Comparison of ENCODE assay signal across 8 mouse cellular contexts in genomic region chr14:50799502-50800259, GRCm38 (mm10). TPM values are rescaled to one million over a fixed set of nuclear protein-coding genes. Genes with fewer than 3 reads are reported as not detected.
DNase-seq lines count a peak whose midpoint lies in the region; ATAC-seq and TF ChIP-seq lines count a peak whose summit lies in the region.

No protein-coding gene starts in this region.

- no peak for TF ChIP-seq CTCF in kidney, adult 2 months (conservative IDR thresholded peaks at IDR 0.05; ENCODE audit: insufficient read depth, insufficient read length, low read depth, low read length)

- TF ChIP-seq POLR2A in kidney, adult 2 months (IDR thresholded peaks at IDR 0.05; ENCODE audit: low read depth, low read length), result no peak

- no peak overlapping the region for H3K9ac ChIP-seq in forebrain, embryonic 14.5 days (ENCODE audit: low read length)
- no peak overlapping the region for H3K9ac ChIP-seq in lung, embryonic 16.5 days (ENCODE audit: low read length)

- H3K4me2 ChIP-seq in forebrain, embryonic 14.5 days (ENCODE audit: low read length), result no peak overlapping the region
- peak overlapping the region; percentile 14; the same call in 1 of the 2 replicates for H3K4me2 ChIP-seq in lung, embryonic 16.5 days (ENCODE audit: low read depth, low read length)

- 2% methylated on average over 3 of the region's 3 CpGs for WGBS in forebrain, embryonic 14.5 days
- 4% methylated on average over 3 of the region's 3 CpGs for WGBS in kidney, adult 2 months
- WGBS in lung, embryonic 16.5 days, result 4% methylated on average over 3 of the region's 3 CpGs

- no peaks in the 10 kb centered on the region for H3K27me3 ChIP-seq in forebrain, embryonic 14.5 days (replicated peaks; ENCODE audit: control insufficient read depth, insufficient read depth, low read length)
- no peaks in the 10 kb centered on the region for H3K27me3 ChIP-seq in kidney, adult 2 months (replicated peaks; ENCODE audit: control insufficient read depth, insufficient read depth, low read length)
- no peaks in the 10 kb centered on the region for H3K27me3 ChIP-seq in lung, embryonic 16.5 days (ENCODE audit: control insufficient read depth, insufficient read depth, low read depth, low read length)

- H3K27ac ChIP-seq in forebrain, embryonic 14.5 days (ENCODE audit: low read depth, low read length), result no peak overlapping the region
- H3K27ac ChIP-seq in kidney, adult 2 months (ENCODE audit: insufficient read depth, low read depth, low read length), result no peak overlapping the region
- no peak overlapping the region for H3K27ac ChIP-seq in lung, embryonic 16.5 days (ENCODE audit: low read length)

- H3K4me1 ChIP-seq in forebrain, embryonic 14.5 days (ENCODE audit: control insufficient read depth, insufficient read depth, low read length), result no peaks in the 10 kb centered on the region
- H3K4me1 ChIP-seq in kidney, adult 2 months (ENCODE audit: control insufficient read depth, insufficient read depth, low read length), result no peaks in the 10 kb centered on the region
- H3K4me1 ChIP-seq in lung, embryonic 16.5 days (replicated peaks; ENCODE audit: control insufficient read depth, insufficient read depth, low read length), result no peaks in the 10 kb centered on the region

- ATAC-seq in forebrain, embryonic 14.5 days, result 0 out of 2 replicates have a peak, but pooled peaks have one; percentile 52
- peak; percentile 36; the same call in 1 of the 2 replicates for ATAC-seq in lung, embryonic 16.5 days (ENCODE audit: low read depth)

- peak; percentile 32 for DNase-seq in ovary, postnatal 14 days (ENCODE audit: low spot score)
- no peak for DNase-seq in ovary, adult 18-20 months (ENCODE audit: low spot score)
- DNase-seq in brain, adult 2 months (ENCODE audit: low read depth, low spot score), result peak; percentile 80
- peak; percentile 87 for DNase-seq in forebrain, embryonic 14.5 days (ENCODE audit: low spot score)
- peak; percentile 55 for DNase-seq in kidney, adult 2 months
- DNase-seq in retina, postnatal 7 days (ENCODE audit: low read depth, low spot score), result peak; percentile 50
- no peak for DNase-seq in testis, postnatal 14 days (ENCODE audit: low spot score)

- no peak overlapping the region for H3K4me3 ChIP-seq in forebrain, embryonic 14.5 days (ENCODE audit: low read depth, low read length)
- H3K4me3 ChIP-seq in kidney, adult 2 months (ENCODE audit: insufficient read depth, low read depth, low read length), result no peak overlapping the region
- no peak overlapping the region for H3K4me3 ChIP-seq in lung, embryonic 16.5 days (ENCODE audit: low read length)

- H3K36me3 ChIP-seq in forebrain, embryonic 14.5 days (ENCODE audit: control insufficient read depth, insufficient read depth, low read length), result no peaks in the 10 kb centered on the region
- no peaks in the 10 kb centered on the region for H3K36me3 ChIP-seq in kidney, adult 2 months (ENCODE audit: control insufficient read depth, insufficient read depth, low read length)
- no peaks in the 10 kb centered on the region for H3K36me3 ChIP-seq in lung, embryonic 16.5 days (ENCODE audit: control insufficient read depth, insufficient read depth, low read length)

- H3K9me3 ChIP-seq in forebrain, embryonic 14.5 days (replicated peaks; ENCODE audit: control insufficient read depth, low read length), result no peaks in the 10 kb centered on the region
- H3K9me3 ChIP-seq in lung, embryonic 16.5 days (ENCODE audit: control insufficient read depth, low read length), result no peaks in the 10 kb centered on the region

RNA-seq across cellular contexts. Expression of gene Ccnb1ip1, which starts 7.9 kb away (rescaled TPM):
- polyA plus RNA-seq in forebrain, embryonic 14.5 days (2014; fragmentation: Nextera tagmentation; extraction: Ambion mirVana), result 0.11 TPM in 1 of 2 replicates, not detected in the other
- not detected in 2 replicates for polyA plus RNA-seq in kidney, adult 2 months (2012; rRNA removed)
- polyA plus RNA-seq in lung, embryonic 16.5 days (2015; fragmentation: Nextera tagmentation; extraction: Ambion mirVana), result not detected in 2 replicates

RNA-seq across cellular contexts. Expression of gene Parp2, which starts 8.0 kb away (rescaled TPM):
- polyA plus RNA-seq in forebrain, embryonic 14.5 days (2014; fragmentation: Nextera tagmentation; extraction: Ambion mirVana), result 58.7 and 60.9 TPM in 2 replicates
- 12.0 and 12.6 TPM in 2 replicates for polyA plus RNA-seq in kidney, adult 2 months (2012; rRNA removed)
- 62.5 and 64.7 TPM in 2 replicates for polyA plus RNA-seq in lung, embryonic 16.5 days (2015; fragmentation: Nextera tagmentation; extraction: Ambion mirVana)

RNA-seq across cellular contexts. Expression of gene Ttc5, which starts 14.4 kb away (rescaled TPM):
- 152 and 161 TPM in 2 replicates for polyA plus RNA-seq in forebrain, embryonic 14.5 days (2014; fragmentation: Nextera tagmentation; extraction: Ambion mirVana)
- 24.5 and 25.8 TPM in 2 replicates for polyA plus RNA-seq in kidney, adult 2 months (2012; rRNA removed)
- 68.6 and 71.7 TPM in 2 replicates for polyA plus RNA-seq in lung, embryonic 16.5 days (2015; fragmentation: Nextera tagmentation; extraction: Ambion mirVana)

RNA-seq across cellular contexts. Expression of gene Olfr749, which starts 54.8 kb away (rescaled TPM):
- polyA plus RNA-seq in forebrain, embryonic 14.5 days (2014; fragmentation: Nextera tagmentation; extraction: Ambion mirVana), result not detected in 2 replicates
- polyA plus RNA-seq in kidney, adult 2 months (2012; rRNA removed), result not detected in 2 replicates
- not detected in 2 replicates for polyA plus RNA-seq in lung, embryonic 16.5 days (2015; fragmentation: Nextera tagmentation; extraction: Ambion mirVana)

Comparison
In these comparisons a context has a peak if more than half of its experiments do, and no peak if none do; other contexts are left out.
1. DNase-seq: peak in ovary, postnatal 14 days (single experiment), brain, adult 2 months (single experiment), forebrain, embryonic 14.5 days (single experiment), kidney, adult 2 months (single experiment) and retina, postnatal 7 days (single experiment); none in ovary, adult 18-20 months (single experiment) and testis, postnatal 14 days (single experiment).